Comparison of ENCODE assay signal across 40 mouse cellular contexts in genomic region chr11:121024163-121024562, GRCm38 (mm10). TPM values are rescaled to one million over a fixed set of nuclear protein-coding genes. Genes with fewer than 3 reads are reported as not detected.
"Had no signal": no experiment of that assay in that cellular context is flagged by ENCODE, and none has a peak within 500 bp of the region (broad histone marks: within the 10 kb centered on the region; RNA-seq: fewer than 3 reads in every experiment).

No protein-coding gene starts in this region.

- H3K27me3 ChIP-seq: heart, embryonic 13.5 days; hindbrain, embryonic 13.5 days; hindbrain, embryonic 15.5 days; kidney, embryonic 15.5 days; limb, embryonic 13.5 days; limb, embryonic 15.5 days had no signal

- H3K4me1 ChIP-seq: heart, embryonic 13.5 days; heart, embryonic 15.5 days; hindbrain, embryonic 13.5 days; hindbrain, embryonic 15.5 days; limb, embryonic 13.5 days; limb, embryonic 15.5 days had no signal

- H3K9ac ChIP-seq: heart, embryonic 13.5 days; heart, embryonic 15.5 days; hindbrain, embryonic 13.5 days; hindbrain, embryonic 15.5 days; kidney, embryonic 15.5 days; limb, embryonic 13.5 days; limb, embryonic 15.5 days; liver, embryonic 12.5 days had no signal

- H3K27ac ChIP-seq: heart, adult 2 months; heart, embryonic 13.5 days; heart, embryonic 15.5 days; hindbrain, embryonic 13.5 days; hindbrain, embryonic 15.5 days; hindbrain, postnatal 0 days; kidney, embryonic 15.5 days; kidney, postnatal 0 days; limb, embryonic 13.5 days; limb, embryonic 15.5 days; liver, embryonic 12.5 days had no signal

- H3K9me3 ChIP-seq: heart, embryonic 13.5 days; heart, embryonic 15.5 days; hindbrain, embryonic 13.5 days; hindbrain, embryonic 15.5 days; kidney, embryonic 15.5 days; limb, embryonic 13.5 days; limb, embryonic 15.5 days; liver, embryonic 12.5 days had no signal

- H3K4me3 ChIP-seq: heart, adult 2 months; heart, embryonic 13.5 days; heart, embryonic 15.5 days; hindbrain, embryonic 13.5 days; hindbrain, embryonic 15.5 days; kidney, embryonic 15.5 days; limb, embryonic 13.5 days; limb, embryonic 15.5 days; liver, embryonic 12.5 days had no signal

- H3K36me3 ChIP-seq: heart, embryonic 13.5 days; heart, embryonic 15.5 days; hindbrain, embryonic 13.5 days; hindbrain, embryonic 15.5 days; kidney, embryonic 15.5 days; limb, embryonic 13.5 days; limb, embryonic 15.5 days; liver, embryonic 12.5 days had no signal

- ATAC-seq: hindbrain, postnatal 0 days; intestine, embryonic 16.5 days; liver, embryonic 12.5 days had no signal

- H3K4me2 ChIP-seq: heart, embryonic 11.5 days; heart, embryonic 13.5 days; heart, embryonic 15.5 days; hindbrain, embryonic 13.5 days; hindbrain, embryonic 15.5 days; kidney, embryonic 15.5 days; limb, embryonic 13.5 days; limb, embryonic 15.5 days; liver, embryonic 12.5 days had no signal

- DNase-seq: gastrocnemius, postnatal 14 days; gastrocnemius, postnatal 36 days; heart, adult 11 months; heart, adult 2 months; heart, postnatal 14 days; heart, postnatal 36 days; kidney, adult 11 months; kidney, adult 2 months; kidney, adult 9 months; kidney, postnatal 14 days; kidney, postnatal 36 days; layer of hippocampus, adult 9-11 months; layer of hippocampus, postnatal 36 days; left cerebral cortex, postnatal 4 days had no signal

RNA-seq across cellular contexts. Expression of gene Cd7, which starts 15.1 kb away (rescaled TPM):
- total RNA-seq: gastrocnemius, adult 18-20 months; gastrocnemius, adult 8-10 months; gastrocnemius, postnatal 14 days; gastrocnemius, postnatal 36 days; hindbrain, postnatal 0 days; layer of hippocampus, adult 18-20 months; layer of hippocampus, adult 8-10 months; layer of hippocampus, postnatal 14 days; layer of hippocampus, postnatal 36 days; left cerebral cortex, postnatal 10 days; left cerebral cortex, postnatal 4 days had no signal
- polyA plus RNA-seq: heart, embryonic 11.5 days; heart, postnatal 0 days; hindbrain, embryonic 11.5 days; hindbrain, embryonic 13.5 days; hindbrain, embryonic 15.5 days; hindbrain, postnatal 0 days; limb, embryonic 11.5 days; limb, embryonic 13.5 days had no signal

RNA-seq across cellular contexts. Expression of gene Sectm1b, which starts 39.2 kb away (rescaled TPM):
- total RNA-seq: gastrocnemius, adult 18-20 months; gastrocnemius, adult 8-10 months; gastrocnemius, postnatal 14 days; gastrocnemius, postnatal 36 days; heart, adult 2 months; heart, postnatal 14 days; heart, postnatal 36 days; hematopoietic stem cell, adult 5-6 weeks; hindbrain, postnatal 0 days; layer of hippocampus, adult 18-20 months; layer of hippocampus, adult 8-10 months; layer of hippocampus, postnatal 14 days; layer of hippocampus, postnatal 36 days; left cerebral cortex, adult 18-20 months; left cerebral cortex, adult 8-10 months; left cerebral cortex, postnatal 10 days; left cerebral cortex, postnatal 25 days; left cerebral cortex, postnatal 4 days; liver, adult 2 months had no signal
- polyA plus RNA-seq: heart, adult 2 months; heart, embryonic 11.5 days; heart, embryonic 13.5 days; heart, embryonic 15.5 days; hindbrain, embryonic 11.5 days; hindbrain, embryonic 13.5 days; hindbrain, embryonic 15.5 days; hindbrain, postnatal 0 days; limb, embryonic 11.5 days; limb, embryonic 13.5 days had no signal

RNA-seq across cellular contexts. Expression of gene Sectm1a, which starts 56.9 kb away (rescaled TPM):
- total RNA-seq: gastrocnemius, adult 8-10 months; gastrocnemius, postnatal 14 days; gastrocnemius, postnatal 36 days; heart, adult 2 months; heart, postnatal 14 days; heart, postnatal 36 days; hematopoietic stem cell, adult 5-6 weeks; hindbrain, postnatal 0 days; layer of hippocampus, adult 18-20 months; layer of hippocampus, adult 8-10 months; layer of hippocampus, postnatal 14 days; layer of hippocampus, postnatal 36 days; left cerebral cortex, adult 18-20 months; left cerebral cortex, adult 8-10 months; left cerebral cortex, postnatal 10 days; left cerebral cortex, postnatal 25 days had no signal
- polyA plus RNA-seq: heart, adult 2 months; heart, embryonic 11.5 days; heart, embryonic 13.5 days; heart, embryonic 15.5 days; hindbrain, embryonic 11.5 days; hindbrain, embryonic 13.5 days; hindbrain, postnatal 0 days; limb, embryonic 11.5 days had no signal
